Mouse (Mus musculus): ENCODE results near the gene Pklr.

GRCm38 (mm10) chr3:89176421-89176820 lies 40.5 kb downstream of the Pklr start:
- TF ChIP-seq CTCF (IDR thresholded peaks at IDR 0.05; ENCODE audit: low read depth, low read length) (no peak), GATA1 (IDR thresholded peaks at IDR 0.05; ENCODE audit: borderline replicate concordance, low read length) (no peak)
